Mouse (Mus musculus): ENCODE data around the gene A530032D15Rik.
"Not testable (repeated sequence)": the region's sequence is repeated elsewhere in the genome, so short reads cannot be mapped to it uniquely, and the experiment has no call there.

A530032D15Rik gene

GRCm38 (mm10) chr1:85034394-85034793 lies 75.3 kb downstream of the A530032D15Rik start:
- DNase-seq = not testable (repeated sequence)

GRCm38 (mm10) chr1:85033616-85034015 lies 76.0 kb downstream of the A530032D15Rik start:
- not testable (repeated sequence) for DNase-seq
